Mouse (Mus musculus) neural tube, embryonic 11.5 days (tissue): ENCODE data around the gene Rab12. TPM values are rescaled to one million over a fixed set of nuclear protein-coding genes. Genes with fewer than 3 reads are reported as not detected.
"Not testable (repeated sequence)": the region's sequence is repeated elsewhere in the genome, so short reads cannot be mapped to it uniquely, and the experiment has no call there.

Experiments used
- ATAC-seq: fragments of 200-750 bp; cut with Nextera tagmentation; 2 replicates; pipeline ENCODE4 v1.8.0; 2017; ENCODE audit warnings: moderate number of reproducible peaks, mild to moderate bottlenecking, moderate TSS enrichment, moderate library complexity; ENCODE audit not compliant: insufficient read depth, low FRiP score, low TSS enrichment
- DNase-seq: peaks from one replicate; pipeline ENCODE4 v3.0.0-alpha.2; 2015; ENCODE audit warnings: low spot score
- H3K27ac ChIP-seq: fragments of 300-500 bp; sonication (generic); 2 replicates; pipeline ENCODE4 v1.5.1; 2014; ENCODE audit warnings: low read depth, mild to moderate bottlenecking, low read length
- H3K27me3 ChIP-seq: fragments of 300-500 bp; sonication (generic); 2 replicates; pipeline ENCODE4 v1.6.1; 2014; ENCODE audit warnings: mild to moderate bottlenecking, low read length, mixed read lengths; ENCODE audit not compliant: control insufficient read depth, insufficient read depth
- H3K36me3 ChIP-seq: fragments of 300-500 bp; sonication (generic); 2 replicates; pipeline ENCODE4 v1.6.1; 2014; ENCODE audit warnings: mild to moderate bottlenecking, low read length, moderate library complexity, mixed read lengths; ENCODE audit not compliant: control insufficient read depth, insufficient read depth
- H3K4me1 ChIP-seq: fragments of 300-500 bp; sonication (generic); 2 replicates; pipeline ENCODE4 v1.6.1; 2014; ENCODE audit warnings: low read length, mixed read lengths; ENCODE audit not compliant: control insufficient read depth, insufficient read depth
- H3K4me2 ChIP-seq: fragments of 300-500 bp; sonication (generic); 2 replicates; pipeline ENCODE4 v1.6.1; 2014; ENCODE audit warnings: low read depth, mild to moderate bottlenecking, moderate library complexity
- H3K4me3 ChIP-seq: fragments of 300-500 bp; sonication (generic); 2 replicates; pipeline ENCODE4 v1.5.1; 2014; ENCODE audit warnings: low read depth, low read length
- H3K9ac ChIP-seq: fragments of 300-500 bp; sonication (generic); 2 replicates; pipeline ENCODE4 v1.6.1; 2014; ENCODE audit warnings: mild to moderate bottlenecking, low read length
- H3K9me3 ChIP-seq: fragments of 300-500 bp; sonication (generic); 2 replicates; pipeline ENCODE4 v1.6.1; 2016; ENCODE audit warnings: low read length; ENCODE audit not compliant: control insufficient read depth
- WGBS: fragments of 180-500 bp; shearing (Covaris S2); extraction: QIAGEN DNeasy Blood & Tissue Kit; methylation state at CpG from one replicate; pipeline ENCODE4 v1.1.7; 2014; 5-methylcytosine and 5-hydroxymethylcytosine counted together
- polyA plus RNA-seq: library from polyadenylated mRNA; unstranded; fragments of >200 nt; fragmentation: Nextera tagmentation; extraction: Ambion mirVana; gene quantifications from 2 replicates; pipeline ENCODE4 v1.2.1, GENCODE M21; 2014

The Rab12 gene
- polyA plus RNA-seq, 1 experiment from 2014 or later = 43.4 TPM

DNA sequence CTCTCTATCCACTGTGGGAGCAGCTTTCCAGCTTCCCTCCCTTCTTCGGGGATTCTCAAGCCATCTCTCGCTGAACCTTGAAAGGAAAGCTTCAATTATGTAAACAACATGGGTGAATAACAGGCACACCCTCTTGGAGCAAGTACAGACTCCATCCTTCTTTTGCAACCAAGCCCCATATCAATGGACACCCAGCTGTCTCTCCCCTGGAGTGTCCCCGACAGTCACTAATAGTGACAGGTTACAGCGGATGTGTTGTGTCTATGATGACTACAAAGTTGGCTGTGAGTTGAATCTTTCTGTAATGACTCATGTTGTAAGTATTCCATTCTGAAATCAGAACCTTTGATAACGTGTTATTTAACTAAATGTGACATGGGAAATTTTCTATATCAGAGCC, 3.9 kb upstream of the Rab12 start:
- ATAC-seq (no peak), DNase-seq (no peak)
- no peaks in the 10 kb centered on the region for H3K36me3 ChIP-seq
- H3K27ac ChIP-seq = no peak overlapping the region
- H3K9ac ChIP-seq = no peak overlapping the region
- no peaks in the 10 kb centered on the region for H3K9me3 ChIP-seq
- H3K4me3 ChIP-seq = no peak overlapping the region
- no peak overlapping the region for H3K4me2 ChIP-seq
- no peaks in the 10 kb centered on the region for H3K27me3 ChIP-seq
- 82% methylated on average over 5 of the region's 5 CpGs for WGBS
- H3K4me1 ChIP-seq = peaks cover 3% of the 10 kb centered on the region; the same call in 1 of the 2 replicates

- not testable (repeated sequence) for H3K9me3 ChIP-seq, H3K4me2 ChIP-seq, H3K4me1 ChIP-seq, H3K9ac ChIP-seq, H3K4me3 ChIP-seq, H3K27ac ChIP-seq, ATAC-seq, DNase-seq, H3K36me3 ChIP-seq, H3K27me3 ChIP-seq
- 94% methylated on average over 1 of the region's 1 CpGs for WGBS
These were observed 3.1 kb upstream of the Rab12 start for GRCm38 (mm10) chr17:66522631-66523030.

GRCm38 (mm10) chr17:66518877-66519553, 514 bp downstream of the Rab12 start:
- Histone ChIP-seq H3K9ac (peak overlapping the region; percentile 71), H3K36me3 (no peaks in the 10 kb centered on the region), H3K4me3 (peak overlapping the region; percentile 68), H3K9me3 (no peaks in the 10 kb centered on the region), H3K4me1 (peaks cover 12% of the 10 kb centered on the region; the same call in 1 of the 2 replicates), H3K27ac (no peak overlapping the region), H3K27me3 (no peaks in the 10 kb centered on the region), H3K4me2 (peak overlapping the region; percentile 83)
- under 1% methylated on average over 57 of the region's 57 CpGs for WGBS
- peak; percentile 65 for ATAC-seq
- DNase-seq = peak; percentile 34

- no peak for DNase-seq
- no peak for ATAC-seq
- H3K9ac ChIP-seq = no peak overlapping the region
- H3K27ac ChIP-seq = no peak overlapping the region
- H3K4me2 ChIP-seq = no peak overlapping the region
- no peak overlapping the region for H3K4me3 ChIP-seq
- H3K4me1 ChIP-seq = peaks cover 12% of the 10 kb centered on the region; the same call in 1 of the 2 replicates
- no peaks in the 10 kb centered on the region for H3K27me3 ChIP-seq
- 88% methylated on average over 4 of the region's 4 CpGs for WGBS
- H3K9me3 ChIP-seq = no peaks in the 10 kb centered on the region
- H3K36me3 ChIP-seq = no peaks in the 10 kb centered on the region
These were observed 2.6 kb downstream of the Rab12 start for GRCm38 (mm10) chr17:66516953-66517352.

GRCm38 (mm10) chr17:66514288-66514995, 5.1 kb downstream of the Rab12 start:
- Histone ChIP-seq H3K36me3 (no peaks in the 10 kb centered on the region), H3K4me2 (no peak overlapping the region), H3K27ac (no peak overlapping the region), H3K27me3 (no peaks in the 10 kb centered on the region), H3K4me1 (peaks cover 15% of the 10 kb centered on the region; the same call in 1 of the 2 replicates), H3K4me3 (no peak overlapping the region), H3K9ac (no peak overlapping the region), H3K9me3 (no peaks in the 10 kb centered on the region)
- ATAC-seq (no peak), DNase-seq (no peak)
- WGBS = 83% methylated on average over 10 of the region's 10 CpGs

- no peak for DNase-seq
- Histone ChIP-seq H3K36me3 (no peaks in the 10 kb centered on the region), H3K27me3 (no peaks in the 10 kb centered on the region), H3K4me3 (no peak overlapping the region), H3K4me2 (no peak overlapping the region), H3K9me3 (no peaks in the 10 kb centered on the region), H3K4me1 (peaks cover 5% of the 10 kb centered on the region; the same call in 1 of the 2 replicates), H3K27ac (no peak overlapping the region), H3K9ac (no peak overlapping the region)
- 80% methylated on average over 15 of the region's 15 CpGs for WGBS
- no peak for ATAC-seq
These were observed 7.2 kb downstream of the Rab12 start for GRCm38 (mm10) chr17:66512202-66512956.

DNA sequence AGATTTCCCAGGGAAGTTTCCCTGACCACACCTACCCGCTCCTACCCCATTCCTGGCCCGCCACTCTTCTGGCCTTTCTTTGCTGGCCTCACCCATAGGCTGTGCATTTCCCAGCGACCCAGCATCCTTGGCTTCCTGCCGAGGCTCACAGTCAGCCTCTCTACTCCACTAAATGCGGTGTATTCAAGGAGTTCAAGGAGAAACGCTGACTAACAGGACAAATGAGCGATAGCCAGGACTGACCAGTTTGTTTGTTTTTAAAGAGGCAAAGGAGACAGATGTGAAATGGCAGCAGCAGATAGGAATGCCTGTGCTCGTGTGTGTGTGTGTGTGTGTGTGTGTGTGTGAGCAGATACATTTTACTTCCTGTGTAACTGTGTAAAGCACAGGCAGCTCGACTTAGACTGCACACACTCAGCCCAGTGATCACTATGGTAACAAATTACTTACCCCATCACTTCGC, 9.3 kb downstream of the Rab12 start:
- 55% methylated on average over 10 of the region's 10 CpGs for WGBS
- Histone ChIP-seq H3K4me2 (no peak overlapping the region), H3K4me3 (no peak overlapping the region), H3K27ac (no peak overlapping the region), H3K27me3 (no peaks in the 10 kb centered on the region), H3K4me1 (peaks cover 3% of the 10 kb centered on the region; the same call in 1 of the 2 replicates), H3K9me3 (no peaks in the 10 kb centered on the region), H3K36me3 (no peaks in the 10 kb centered on the region), H3K9ac (no peak overlapping the region)
- ATAC-seq = no peak
- no peak for DNase-seq

DNA sequence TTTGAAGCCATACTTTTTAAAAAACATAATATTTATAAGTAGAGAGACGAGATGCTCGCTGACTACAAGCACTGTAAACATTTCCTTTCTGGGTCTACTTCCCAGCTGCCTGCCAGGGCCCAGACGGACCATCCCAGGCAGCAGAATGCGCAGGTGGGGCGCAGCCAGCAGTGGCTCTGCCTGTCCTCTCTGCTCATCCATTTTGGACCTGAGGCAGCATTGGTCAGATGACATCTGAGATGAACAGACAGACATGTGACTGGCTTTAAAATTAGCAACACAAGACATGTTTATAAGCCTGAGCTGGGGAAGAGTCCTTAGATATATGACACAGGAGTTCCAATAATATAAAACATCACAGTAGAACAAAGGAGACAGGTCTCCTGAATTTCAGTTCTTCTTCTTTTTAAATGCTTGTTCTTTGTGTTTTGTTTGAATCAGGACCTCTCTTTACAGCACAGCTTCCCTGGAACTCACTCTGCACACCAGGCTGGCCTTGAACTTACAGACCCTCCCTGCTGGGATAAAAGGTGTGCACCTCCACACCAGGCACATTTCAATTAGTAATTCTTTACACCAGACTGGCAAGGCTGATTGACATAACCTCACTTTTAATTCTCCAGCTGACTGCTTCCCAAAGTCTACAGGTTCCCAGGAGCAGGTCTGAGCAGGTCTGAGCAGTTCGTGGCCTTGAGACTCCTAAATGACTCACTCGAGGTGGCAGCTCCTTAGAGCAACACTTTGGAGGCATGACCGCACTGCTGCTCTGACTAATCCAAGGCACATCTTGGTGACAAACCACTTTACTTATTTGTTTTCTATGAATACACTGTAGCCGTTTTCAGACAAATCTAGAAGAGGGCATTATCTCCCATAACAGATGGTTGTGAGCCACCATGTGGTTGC, 12.2 kb downstream of the Rab12 start:
- no peak overlapping the region for H3K4me2 ChIP-seq
- H3K4me3 ChIP-seq = no peak overlapping the region
- peaks cover 3% of the 10 kb centered on the region; the same call in 1 of the 2 replicates for H3K4me1 ChIP-seq
- H3K27ac ChIP-seq = no peak overlapping the region
- DNase-seq = no peak
- H3K36me3 ChIP-seq = peaks cover 6% of the 10 kb centered on the region; the same call in 1 of the 2 replicates
- no peaks in the 10 kb centered on the region for H3K9me3 ChIP-seq
- H3K9ac ChIP-seq = no peak overlapping the region
- ATAC-seq = no peak
- 89% methylated on average over 9 of the region's 9 CpGs for WGBS
- no peaks in the 10 kb centered on the region for H3K27me3 ChIP-seq
